Mouse (Mus musculus) thymus, postnatal 10 days (tissue): ENCODE measurements at regions not wholly inside any gene's neighbourhood (a gene's known extent, or its start where the extent isn't known, plus 50 kb on each side); places are given as distances from the start of the nearest gene placed in this dataset.

Source experiments
- DNase-seq, 2 experiments: peaks; one replicate each; pipeline ENCODE4 v3.0.0; 2021; ENCODE audit warnings: low spot score in 2 of 2

DNA sequence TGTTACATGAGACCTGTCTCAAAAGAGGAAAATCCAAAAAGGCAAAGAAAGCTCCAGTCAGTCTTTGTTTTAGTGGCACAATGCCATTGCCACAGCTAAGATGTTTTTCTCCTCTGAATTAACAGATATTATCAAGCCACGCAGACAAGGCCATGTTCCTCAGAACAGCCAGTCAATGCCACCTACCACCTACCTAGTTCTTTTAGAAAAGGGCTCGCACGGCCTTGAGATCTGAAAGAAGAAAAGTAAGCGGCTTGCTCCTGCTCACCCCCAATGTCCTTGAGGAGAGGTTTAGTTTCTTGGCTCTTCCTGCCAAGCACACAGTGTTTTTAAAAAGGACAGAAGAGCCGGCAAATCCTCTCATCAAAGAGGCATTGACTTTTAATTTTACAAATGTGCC, 88.7 kb upstream of the Noct start:
- DNase-seq: no peak

DNA sequence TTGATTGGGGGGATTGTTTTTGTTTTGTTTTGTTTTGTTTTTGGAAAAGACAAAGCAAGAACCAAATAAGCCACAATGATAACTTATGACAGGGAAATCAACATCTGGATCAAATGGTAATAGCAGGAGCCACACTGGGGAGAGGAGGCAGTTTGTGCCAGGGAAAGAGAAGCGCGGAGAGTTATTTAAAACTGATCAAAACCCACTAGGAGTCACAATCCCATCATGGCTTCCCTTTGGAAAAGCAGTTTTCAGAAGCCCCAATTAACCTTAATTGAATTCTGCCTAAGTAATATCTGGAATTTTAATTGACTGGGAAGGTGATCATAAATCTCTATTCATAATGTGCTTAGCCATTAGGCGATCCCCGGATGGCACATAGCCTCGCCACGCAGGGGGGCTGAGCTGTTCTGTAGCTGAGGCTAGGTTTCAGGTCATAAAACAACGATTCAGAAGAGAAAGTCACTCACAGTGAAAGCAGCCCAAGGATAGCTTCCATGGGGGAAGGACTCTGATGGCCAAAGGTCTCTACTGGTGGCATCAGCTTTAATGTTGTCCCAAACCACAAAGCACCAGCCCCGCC, 86.4 kb upstream of the Noct start:
- DNase-seq: no peak

DNA sequence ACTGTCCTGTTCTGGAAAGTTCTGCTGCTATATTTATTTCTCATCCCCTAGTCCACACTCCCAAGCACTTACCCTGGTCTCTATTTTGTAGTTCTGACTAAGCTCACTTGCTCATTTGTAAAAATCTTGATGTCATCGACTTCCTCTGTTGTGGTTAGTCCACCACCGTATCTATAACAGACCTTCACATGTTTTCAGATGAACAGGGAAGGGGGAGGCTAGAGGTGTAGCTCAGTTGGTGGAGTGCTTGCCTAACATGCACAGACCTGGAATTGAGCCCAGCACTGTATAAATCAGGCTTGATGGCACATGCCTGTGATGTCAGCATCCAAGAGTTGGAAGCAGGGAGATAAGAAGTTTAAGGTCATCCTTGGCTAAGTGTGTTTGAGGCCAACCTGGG, 78.3 kb upstream of the Noct start:
- no peak for DNase-seq

DNA sequence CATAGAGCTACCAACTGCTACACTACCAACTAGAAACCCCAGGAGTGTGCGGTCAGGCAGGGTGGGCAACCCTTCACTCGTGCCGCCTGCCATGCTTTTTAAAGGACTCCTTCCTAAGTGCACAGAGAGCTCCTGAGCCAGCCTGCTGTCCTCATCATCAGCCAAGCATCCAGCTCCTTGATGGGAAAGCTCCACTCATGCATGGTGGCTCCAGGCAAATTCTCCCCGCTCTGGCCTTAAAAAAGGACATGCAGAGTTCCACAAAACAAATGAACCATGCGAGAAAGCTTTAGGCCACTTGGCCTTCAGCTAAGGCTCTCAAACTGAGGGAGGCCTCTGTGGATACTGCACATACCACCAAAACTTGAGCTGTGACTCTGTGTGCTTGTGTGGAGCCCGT, 74.2 kb upstream of the Noct start:
- DNase-seq: no peak

DNA sequence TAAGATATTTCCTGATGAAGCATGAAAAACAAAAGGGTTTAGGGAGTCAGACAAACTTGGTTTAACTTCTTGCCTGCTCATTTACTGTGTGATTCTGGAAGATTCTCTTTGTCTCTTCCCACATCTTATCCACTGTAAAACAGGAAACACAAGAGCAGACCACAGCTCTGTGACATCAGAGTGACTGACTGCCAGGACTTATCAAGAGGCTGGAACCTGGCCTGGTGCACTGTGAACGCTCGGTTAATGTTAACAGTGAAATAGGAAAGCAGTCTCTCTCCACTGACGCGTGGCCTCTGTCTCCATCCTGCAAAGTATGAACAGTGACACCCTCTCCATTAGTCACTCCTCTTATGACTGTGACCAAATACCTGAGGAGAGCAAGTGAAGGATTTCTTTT, 73.1 kb upstream of the Noct start:
- no peak for DNase-seq

DNA sequence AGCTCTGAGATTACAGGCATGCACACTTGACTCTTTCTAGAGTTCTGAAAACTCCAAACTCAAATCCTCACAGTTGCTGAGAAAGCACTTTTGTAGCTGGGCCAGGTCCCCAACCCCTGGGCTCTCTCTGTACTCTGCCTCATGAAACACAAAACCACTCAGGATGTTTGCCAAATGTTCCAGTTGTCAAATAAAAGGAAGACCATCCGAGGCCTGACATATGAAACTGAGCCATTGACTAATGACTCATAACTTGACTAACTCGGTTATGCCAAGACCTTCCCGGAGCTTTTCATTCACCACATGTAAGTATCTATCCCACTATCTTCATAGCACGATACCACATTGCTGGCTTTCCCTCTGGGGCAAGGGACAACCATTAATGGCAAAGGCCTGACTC, 68.6 kb upstream of the Noct start:
- no peak for DNase-seq

DNA sequence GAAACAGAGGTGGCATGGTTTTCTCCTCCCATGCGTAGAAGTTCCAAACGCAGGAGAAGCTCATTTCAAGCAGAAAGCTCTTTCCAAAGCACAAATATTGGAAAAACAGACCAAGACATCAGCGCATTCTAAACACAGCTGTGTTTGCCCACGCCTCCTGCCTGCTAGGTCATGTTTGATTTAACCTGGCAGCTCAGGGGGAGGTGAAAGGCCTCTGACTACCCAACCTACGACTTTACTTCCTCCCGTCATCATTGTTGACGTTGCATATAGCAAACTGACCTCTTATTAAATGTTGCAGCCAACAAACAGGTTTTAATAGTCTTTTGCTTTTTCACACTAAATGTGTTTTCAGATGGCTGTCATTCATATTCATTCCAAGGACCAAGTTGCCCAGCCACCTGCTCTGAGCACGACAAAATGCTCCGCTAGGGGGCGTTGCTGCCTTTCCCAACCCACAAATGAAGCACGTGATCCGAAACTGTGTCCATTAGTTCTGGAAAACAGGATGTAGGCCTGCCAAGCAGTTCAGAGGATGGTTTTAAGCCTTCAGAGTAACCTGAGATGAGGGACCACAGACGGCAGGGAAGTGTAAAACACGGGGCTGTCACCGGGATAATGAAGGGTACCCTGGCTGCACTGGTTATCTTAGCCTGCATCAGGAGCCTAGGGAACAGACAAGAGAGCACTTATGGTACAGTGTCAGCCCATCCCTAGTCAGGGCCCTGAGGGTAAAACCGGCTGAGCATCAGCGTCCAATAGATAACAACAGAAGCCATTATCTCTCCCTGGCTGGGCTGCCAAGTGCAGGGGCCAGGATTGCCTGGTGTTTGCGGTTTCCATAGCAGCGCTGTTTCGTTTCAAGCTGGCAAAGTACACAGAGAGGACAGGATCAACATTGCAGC, 67.6 kb upstream of the Noct start:
- no peak for DNase-seq

DNA sequence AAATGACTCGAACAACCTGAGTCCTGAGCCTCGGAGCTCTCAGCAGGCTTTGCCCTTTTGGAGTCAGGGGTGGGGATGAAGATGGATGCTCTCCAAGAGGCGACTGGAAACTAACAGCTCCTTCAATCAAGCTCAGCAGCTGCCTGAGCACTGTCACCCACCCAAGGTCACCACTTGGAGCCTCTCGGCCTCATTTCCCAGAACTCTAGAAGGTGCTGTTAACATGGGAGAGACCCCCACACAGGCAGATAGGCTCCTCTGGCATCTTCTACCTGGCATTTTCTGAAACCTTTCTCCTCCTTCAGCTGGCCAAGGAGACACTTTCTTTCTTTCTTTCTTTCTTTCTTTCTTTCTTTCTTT, 67.0 kb upstream of the Noct start:
- no peak for DNase-seq

DNA sequence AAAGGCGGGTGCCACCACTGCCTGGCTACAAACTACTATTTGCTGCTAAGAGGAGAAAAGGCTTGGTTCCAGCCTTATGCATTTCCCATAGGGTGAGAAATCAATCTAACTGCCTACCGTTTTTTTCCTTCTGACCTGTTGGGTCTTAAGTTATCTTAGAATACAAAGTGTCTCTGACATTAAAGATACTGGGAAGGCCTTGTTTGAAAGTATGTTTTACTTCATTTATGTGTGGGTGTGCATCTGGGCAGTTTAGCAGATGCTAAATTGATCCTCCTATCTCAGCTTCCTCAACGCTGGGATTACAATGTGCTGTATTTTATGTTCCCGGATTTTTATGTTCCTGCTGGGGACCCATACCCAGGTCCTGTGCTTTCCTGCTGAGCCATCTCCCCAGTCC, 65.8 kb upstream of the Noct start:
- DNase-seq: no peak

DNA sequence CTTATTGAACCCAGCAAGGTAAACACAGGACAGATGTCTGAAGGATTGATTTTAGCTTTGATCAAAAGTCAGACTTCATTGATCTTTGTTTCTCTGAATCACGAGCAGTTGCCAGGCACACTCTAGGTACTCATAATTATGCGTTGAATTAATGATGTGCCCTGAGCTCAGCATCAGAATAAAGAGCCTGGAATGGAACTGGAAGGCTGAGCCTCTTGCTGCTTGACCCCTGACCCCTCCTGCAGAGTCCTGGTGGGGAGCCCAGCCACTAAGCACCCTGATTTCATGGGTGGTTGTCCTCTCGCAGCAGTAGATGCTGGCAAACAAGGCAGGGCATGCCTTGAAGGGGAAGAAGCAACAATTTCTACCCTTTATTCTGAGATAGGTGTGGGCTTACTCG, 64.9 kb upstream of the Noct start:
- no peak for DNase-seq

DNA sequence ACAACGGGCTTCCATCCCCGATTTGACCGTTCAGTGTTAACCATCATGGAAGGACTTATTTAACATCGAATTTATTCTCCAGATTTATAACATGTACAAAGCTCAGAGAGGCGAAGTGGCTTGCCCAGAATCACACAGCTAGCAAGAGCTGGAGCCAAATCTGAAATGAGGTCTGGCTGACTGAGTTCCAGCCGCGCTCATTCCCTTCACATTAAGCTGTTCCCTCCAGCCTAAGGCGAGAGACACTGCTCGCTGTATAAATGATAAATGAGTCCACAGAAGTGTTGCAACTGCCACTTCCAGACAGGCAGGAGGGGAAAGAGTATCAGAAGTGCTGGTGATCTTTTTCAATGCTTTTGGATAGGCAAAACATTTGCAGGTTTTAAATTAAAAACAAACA, 64.4 kb upstream of the Noct start:
- no peak for DNase-seq

DNA sequence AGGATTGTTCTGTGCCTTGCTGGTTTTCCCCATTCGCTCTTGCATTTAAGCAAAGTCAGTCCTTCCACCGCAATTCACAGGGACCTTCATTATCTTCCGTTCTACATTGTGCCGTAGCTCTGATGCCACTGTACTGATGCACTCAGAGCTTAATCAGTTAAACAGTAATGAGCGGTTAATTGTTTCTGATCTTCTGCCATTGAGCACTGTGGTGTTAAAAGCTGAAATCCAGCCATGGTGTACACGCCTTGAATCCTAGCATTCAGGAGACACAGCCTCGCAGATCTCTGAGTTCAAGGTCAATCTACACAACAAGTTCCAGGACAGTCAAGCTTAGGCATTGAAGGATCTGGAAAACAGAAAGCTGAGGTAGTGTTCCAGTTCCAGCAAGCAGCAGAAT, 63.6 kb upstream of the Noct start:
- no peak for DNase-seq

DNA sequence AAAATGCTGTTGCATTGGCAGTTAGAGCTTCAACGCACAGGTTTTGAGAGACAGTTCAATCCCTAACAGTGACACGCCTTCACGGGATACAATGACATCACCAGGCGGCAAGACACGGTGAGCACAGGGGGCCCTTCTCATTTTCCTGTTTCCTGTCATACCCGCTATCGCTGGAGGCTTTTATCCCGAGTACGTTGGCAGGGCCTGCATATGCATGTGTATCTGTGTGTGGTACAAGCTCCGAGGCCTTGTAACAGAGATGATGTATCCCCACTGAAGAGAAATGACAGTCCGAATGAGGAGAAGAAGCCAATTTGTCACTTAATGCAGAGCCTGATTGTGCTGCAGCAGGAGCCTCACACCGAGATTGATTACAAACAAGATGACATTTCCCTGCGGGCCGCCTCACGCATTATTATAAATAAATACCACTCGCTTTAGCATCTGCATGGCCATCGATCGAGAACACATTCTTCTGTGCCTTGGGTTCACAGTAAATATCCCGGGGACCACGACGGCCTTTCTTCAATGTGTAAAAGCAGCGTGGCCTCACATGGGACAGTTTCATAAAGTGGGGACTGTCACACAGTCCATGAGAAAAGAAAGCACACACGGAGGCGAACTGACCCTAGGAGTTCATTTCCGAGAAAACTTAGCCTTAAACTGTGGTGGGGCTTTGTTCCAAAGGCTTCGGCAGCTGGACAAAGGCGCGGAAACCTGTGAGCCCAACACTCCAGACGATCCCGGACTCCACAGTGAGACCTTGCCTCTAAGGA, 54.9 kb upstream of the Noct start:
- DNase-seq: no peak

DNA sequence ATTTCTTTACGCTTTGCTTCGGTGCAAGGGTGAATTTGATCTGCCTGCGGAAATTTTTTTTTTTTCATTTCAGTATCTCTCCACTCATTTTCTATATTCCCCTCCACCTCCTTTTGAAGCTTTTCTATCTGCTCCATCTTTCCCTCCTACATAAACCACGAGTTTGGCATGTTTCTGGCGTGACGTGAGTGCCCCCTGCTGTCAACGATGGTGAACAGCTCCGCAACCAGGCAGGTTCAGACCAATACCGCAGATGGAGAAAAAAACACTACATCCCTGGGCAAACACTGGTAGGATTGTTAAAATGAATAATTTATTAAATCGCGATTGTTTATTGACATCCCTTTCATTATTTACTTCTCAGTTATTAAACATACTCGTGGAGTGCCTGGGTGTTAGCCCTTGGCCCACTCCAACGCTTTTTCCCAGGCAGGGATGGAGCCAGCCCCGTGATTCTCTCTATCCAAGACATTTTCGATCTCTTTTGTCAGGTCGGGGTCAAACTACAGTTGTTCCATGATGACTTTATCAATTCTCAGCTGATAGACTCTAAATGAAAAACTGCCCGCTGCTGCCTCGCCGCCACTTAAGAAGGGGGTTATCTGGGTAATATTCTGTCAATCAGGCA, 53.9 kb upstream of the Noct start:
- DNase-seq: peak; percentile 44 to 74
